Mouse (Mus musculus) left cerebral cortex, adult 2 months (tissue): ENCODE measurements around the gene Ntsr1. TPM values are rescaled to one million over a fixed set of nuclear protein-coding genes. Genes with fewer than 3 reads are reported as not detected.

Source experiments
- DNase-seq, 2 experiments: peaks; one replicate each; pipeline ENCODE4 v3.0.0; 2021 to 2022; ENCODE audit warnings: low spot score in 2 of 2, mixed read lengths in 1 of 2; ENCODE audit errors: extremely low spot score in 1 of 2
- H3K27ac ChIP-seq: fragments of 200-600 bp; 2 replicates; pipeline ENCODE4 v1.8.1; 2022
- H3K4me3 ChIP-seq: fragments of 200-600 bp; 2 replicates; pipeline ENCODE4 v1.8.1; 2022
- CTCF ChIP-seq: fragments of 200-600 bp; IDR thresholded peaks from 2 replicates; pipeline ENCODE4 v1.8.1; 2022; ENCODE audit warnings: antibody characterized with exemption, mild to moderate bottlenecking, moderate library complexity
- intact Hi-C: fragments of 180-260 bp; cut with DNase I; formaldehyde crosslinking; loops from one replicate; pipeline ENCODE4 v1.15.1; 2025
- total RNA-seq, 2 experiments: library from RNA; stranded (reverse); gene quantifications; 2 replicates each; pipeline ENCODE4 v1.2.3; 2021

Ntsr1 gene
- total RNA-seq, 2 experiments from 2014 or later, result 6.0 to 7.9 TPM

GRCm38 (mm10) chr2:180569028-180569643 is 69.4 kb downstream of the Ntsr1 start:
- DNase-seq, result no peak
- intact Hi-C loops, result no loop called here

GRCm38 (mm10) chr2:180576482-180576881 is 76.7 kb downstream of the Ntsr1 start:
- intact Hi-C loops, result no loop called here
- H3K27ac ChIP-seq, result no peak overlapping the region
- H3K4me3 ChIP-seq, result no peak overlapping the region
- TF ChIP-seq CTCF, result no peak
- no peak for DNase-seq

More at GRCm38 (mm10) chr2:180569028-180569643, 69.4 kb downstream of the Ntsr1 start:
- Histone ChIP-seq H3K4me3 (no peak overlapping the region), H3K27ac (no peak overlapping the region)
- no peak for TF ChIP-seq CTCF

GRCm38 (mm10) chr2:180578686-180579085 is 78.9 kb downstream of the Ntsr1 start:
- TF ChIP-seq CTCF, result peak; percentile 97
- Histone ChIP-seq H3K4me3 (no peak overlapping the region), H3K27ac (no peak overlapping the region)
- intact Hi-C loops, result loop anchor here (1.0 to 2.0 kb wide), 3 partner anchors 105 to 302 kb away; no protein-coding TSS in a partner anchor
- peak; percentile 69 to 76 for DNase-seq

GRCm38 (mm10) chr2:180581002-180581401 is 81.2 kb downstream of the Ntsr1 start, which contains the start of gene Mrgbp:
Gene Mrgbp (plus strand): TSS chr2:180581304.
- no peak for TF ChIP-seq CTCF

GRCm38 (mm10) chr2:180582481-180583153 is 82.8 kb downstream of the Ntsr1 start:
- peak; percentile 98 for TF ChIP-seq CTCF
- Histone ChIP-seq H3K27ac (peak overlapping the region; percentile 97), H3K4me3 (peak overlapping the region; percentile 65)
- intact Hi-C loops, result loop anchor here (1.0 to 10.0 kb wide), 4 partner anchors 162 to 382 kb away; partner anchors contain the start of gene Arfgap1
- DNase-seq, result peak; percentile 96 to 100

More at GRCm38 (mm10) chr2:180581002-180581401, 81.2 kb downstream of the Ntsr1 start, which contains the start of gene Mrgbp:
- H3K4me3 ChIP-seq, result no peak within 1 kb of the TSS
- no peak for DNase-seq
- intact Hi-C loops, result loop anchor here (10.0 kb wide), 2 partner anchors 314 to 384 kb away; partner anchors contain the start of gene Arfgap1
- H3K27ac ChIP-seq, result no peak within 1 kb of the TSS

- Histone ChIP-seq H3K27ac (peak overlapping the region; percentile 97), H3K4me3 (peak overlapping the region; percentile 65)
- intact Hi-C loops, result loop anchor here (2.0 to 10.0 kb wide), 3 partner anchors 162 to 382 kb away; partner anchors contain the start of gene Arfgap1
- DNase-seq, result no peak
- TF ChIP-seq CTCF, result no peak
Measured at GRCm38 (mm10) chr2:180583154-180583507, 83.4 kb downstream of the Ntsr1 start.

GRCm38 (mm10) chr2:180588736-180589122 is 89.0 kb downstream of the Ntsr1 start:
- Histone ChIP-seq H3K4me3 (peak overlapping the region; percentile 93), H3K27ac (peak overlapping the region; percentile 97)
- intact Hi-C loops, result loop anchor here (10.0 kb wide), 2 partner anchors 306 to 376 kb away; partner anchors contain the start of gene Arfgap1
- TF ChIP-seq CTCF, result no peak
- DNase-seq, result no peak

- H3K4me3 ChIP-seq, result peak within 1 kb of the TSS; percentile 93
- H3K27ac ChIP-seq, result peak within 1 kb of the TSS; percentile 97
- peak; percentile 47 for TF ChIP-seq CTCF
- intact Hi-C loops, result loop anchor here (10.0 kb wide), 2 partner anchors 306 to 376 kb away; partner anchors contain the start of gene Arfgap1
- peak; percentile 82 to 83 for DNase-seq
Measured at GRCm38 (mm10) chr2:180589123-180589831, 89.5 kb downstream of the Ntsr1 start, which contains the start of gene Ogfr. Gene Ogfr (plus strand): TSS chr2:180589245.

Other genes starting within 250 kb of the Ntsr1 start
- gene Rps21, start 242.6 kb upstream of the Ntsr1 start, total RNA-seq, result 100 to 1,000 TPM; 682 to 702 TPM
- gene Cables2, start 226.5 kb upstream of the Ntsr1 start, total RNA-seq, result 10 to 100 TPM; 26.0 to 29.0 TPM
- not detected for gene Rbbp8nl, start 210.1 kb upstream of the Ntsr1 start, total RNA-seq
- not detected for gene Gata5, start 165.3 kb upstream of the Ntsr1 start, total RNA-seq
- 1 to 10 TPM; 2.6 to 3.1 TPM for gene Slco4a1, start 43.7 kb upstream of the Ntsr1 start, total RNA-seq
- 10 to 100 TPM; 18.4 to 22.0 TPM for gene Mrgbp, start 81.3 kb downstream of the Ntsr1 start, total RNA-seq
- 10 to 100 TPM; 30.7 to 35.5 TPM for gene Ogfr, start 89.3 kb downstream of the Ntsr1 start, total RNA-seq
- gene Col9a3, start 97.8 kb downstream of the Ntsr1 start, total RNA-seq, result 1 to 10 TPM; 5.1 to 7.2 TPM
- 1 to 10 TPM in 1 of 2 experiments, under 1 TPM in 1; 0.86 to 1.3 TPM for gene Tcfl5, start 142.7 kb downstream of the Ntsr1 start, total RNA-seq
- gene Dido1, start 210.0 kb downstream of the Ntsr1 start, total RNA-seq, result 10 to 100 TPM; 59.5 to 60.2 TPM
- gene Gid8, start 210.1 kb downstream of the Ntsr1 start, total RNA-seq, result 10 to 100 TPM; 62.9 to 65.5 TPM
- under 1 TPM in 1 of 2 experiments, not detected in 1; 0.57 TPM for gene Slc17a9, start 225.3 kb downstream of the Ntsr1 start, total RNA-seq